Mouse (Mus musculus) yolk sac, embryonic 10.5 days (tissue): ENCODE measurements at regions not wholly inside any gene's neighbourhood (a gene's known extent, or its start where the extent isn't known, plus 50 kb on each side); places are given as distances from the start of the nearest gene placed in this dataset.

Experiments
- DNase-seq: peaks from one replicate; pipeline ENCODE4 v3.0.0-alpha.2; 2017; ENCODE audit warnings: low spot score

GRCm38 (mm10) chr13:32541611-32542010, 203.1 kb upstream of the Gmds start:
- no peak for DNase-seq

GRCm38 (mm10) chr13:32536241-32536640, 197.7 kb upstream of the Gmds start:
- DNase-seq: no peak

GRCm38 (mm10) chr13:32535602-32536001, 197.1 kb upstream of the Gmds start:
- DNase-seq: no peak

GRCm38 (mm10) chr13:32530926-32531512, 192.5 kb upstream of the Gmds start:
- no peak for DNase-seq

- peak; percentile 36 for DNase-seq
Measured at GRCm38 (mm10) chr13:32518611-32519344, 180.2 kb upstream of the Gmds start.

GRCm38 (mm10) chr13:32517514-32517913, 179.0 kb upstream of the Gmds start:
- no peak for DNase-seq

GRCm38 (mm10) chr13:32509231-32510023, 170.9 kb upstream of the Gmds start:
- peak; percentile 35 for DNase-seq

GRCm38 (mm10) chr13:32508447-32508846, 169.9 kb upstream of the Gmds start:
- DNase-seq: no peak

GRCm38 (mm10) chr13:32507825-32508224, 169.3 kb upstream of the Gmds start:
- DNase-seq: no peak

- DNase-seq: peak; percentile 56
Measured at GRCm38 (mm10) chr13:32498205-32498790, 159.8 kb upstream of the Gmds start.

- DNase-seq: no peak
Measured at GRCm38 (mm10) chr13:32496263-32496662, 157.7 kb upstream of the Gmds start.

- DNase-seq: no peak
Measured at GRCm38 (mm10) chr13:32495063-32495462, 156.5 kb upstream of the Gmds start.

GRCm38 (mm10) chr13:32493806-32494205, 155.3 kb upstream of the Gmds start:
- no peak for DNase-seq

- DNase-seq: peak; percentile 35
Measured at GRCm38 (mm10) chr13:32493309-32493708, 154.8 kb upstream of the Gmds start.

- DNase-seq: no peak
Measured at GRCm38 (mm10) chr13:32492566-32492965, 154.0 kb upstream of the Gmds start.

GRCm38 (mm10) chr13:32481444-32482058, 143.0 kb upstream of the Gmds start:
- no peak for DNase-seq

GRCm38 (mm10) chr13:32480029-32480428, 141.5 kb upstream of the Gmds start:
- no peak for DNase-seq

- no peak for DNase-seq
Measured at GRCm38 (mm10) chr13:32479118-32479818, 140.7 kb upstream of the Gmds start.

GRCm38 (mm10) chr13:32465787-32466186, 127.2 kb upstream of the Gmds start:
- no peak for DNase-seq

- no peak for DNase-seq
Measured at GRCm38 (mm10) chr13:32465041-32465682, 126.6 kb upstream of the Gmds start.
